8 mouse cellular contexts compared by ENCODE assay signal in genomic region chr8:111745591-111746418, GRCm38 (mm10). TPM values are rescaled to one million over a fixed set of nuclear protein-coding genes. Genes with fewer than 3 reads are reported as not detected.
A peak's percentile ranks its signal among the peaks of the same experiment; 100 is the strongest.
DNase-seq lines count a peak whose midpoint lies in the region; ATAC-seq and TF ChIP-seq lines count a peak whose summit lies in the region.

No protein-coding gene starts in this region.

- no peak overlapping the region for H3K9ac ChIP-seq in hindbrain, postnatal 0 days (replicated peaks; ENCODE audit: low read length)

- H3K27me3 ChIP-seq in hindbrain, postnatal 0 days (ENCODE audit: insufficient read depth, low read length): no peaks in the 10 kb centered on the region

- WGBS in hindbrain, postnatal 0 days: 4% methylated on average over 23 of the region's 23 CpGs

- TF ChIP-seq CTCF in gastrocnemius, adult 2 months (IDR thresholded peaks at IDR 0.05): no peak
- no peak for TF ChIP-seq CTCF in hindbrain, postnatal 0 days (IDR thresholded peaks at IDR 0.05; ENCODE audit: low read depth)

- no peaks in the 10 kb centered on the region for H3K36me3 ChIP-seq in hindbrain, postnatal 0 days (ENCODE audit: insufficient read depth, low read length)

- intact Hi-C loops in gastrocnemius, adult 2 months (cut with DNase I): loop anchor here (5.0 kb wide), 1 partner anchor 41 kb away; no protein-coding TSS in a partner anchor
- intact Hi-C loops in left cerebral cortex, postnatal 4 days (cut with DNase I): no loop called here

- peaks cover 39% of the 10 kb centered on the region for H3K4me1 ChIP-seq in hindbrain, postnatal 0 days (ENCODE audit: insufficient read depth, low read length)

- no peaks in the 10 kb centered on the region for H3K9me3 ChIP-seq in hindbrain, postnatal 0 days (ENCODE audit: low read length)

- peak; percentile 79 for ATAC-seq in hindbrain, postnatal 0 days
- peak; percentile 48; the same call in 1 of the 2 replicates for ATAC-seq in megakaryocyte-erythroid progenitor cell, adult 5-6 weeks (replicated peaks; ENCODE audit: low FRiP score, low TSS enrichment, poor library complexity, severe bottlenecking)

- peak overlapping the region; percentile 85 for H3K27ac ChIP-seq in gastrocnemius, adult 2 months
- peak overlapping the region; percentile 57 for H3K27ac ChIP-seq in hindbrain, postnatal 0 days

- peak overlapping the region; percentile 40 for H3K4me2 ChIP-seq in hindbrain, postnatal 0 days (ENCODE audit: low read depth, low read length)

- peak overlapping the region; percentile 65 for H3K4me3 ChIP-seq in gastrocnemius, adult 2 months
- H3K4me3 ChIP-seq in hindbrain, postnatal 0 days (ENCODE audit: low read length): peak overlapping the region; percentile 8; the same call in 1 of the 2 replicates

- DNase-seq in right cerebral cortex, adult 18-20 months: peak; percentile 63
- DNase-seq in right cerebral cortex, postnatal 25 days: no peak
- peak; percentile 95 to 97 for DNase-seq in cerebellum, postnatal 10 days
- DNase-seq in gastrocnemius, adult 2 months: peak; percentile 84
- DNase-seq in hindbrain, postnatal 0 days (ENCODE audit: low spot score): peak; percentile 89
- peak; percentile 98 for DNase-seq in left cerebral cortex, postnatal 4 days
- peak; percentile 71 for DNase-seq in testis, postnatal 14 days (ENCODE audit: low spot score)

RNA-seq across cellular contexts. Expression of gene Bcar1, which starts 2.2 kb away (rescaled TPM):
- total RNA-seq in gastrocnemius, adult 2 months (2021): 10 to 100 TPM; 10.8 to 12.6 TPM
- total RNA-seq in hindbrain, postnatal 0 days (2014; rRNA removed): 93.6 and 100 TPM in 2 replicates
- polyA plus RNA-seq in hindbrain, postnatal 0 days (2015; fragmentation: Nextera tagmentation; extraction: Ambion mirVana): 42.6 and 48.8 TPM in 2 replicates
- total RNA-seq in left cerebral cortex, postnatal 4 days (2021): 10 to 100 TPM; 58.2 to 59.7 TPM
- 0.17 TPM in 1 of 2 replicates, not detected in the other for total RNA-seq in megakaryocyte-erythroid progenitor cell, adult 5-6 weeks (2014; fragmentation: Nextera tagmentation)
- total RNA-seq in megakaryocyte-erythroid progenitor cell, adult 5-6 weeks (2017): not detected in 2 replicates

RNA-seq across cellular contexts. Expression of gene Ctrb1, which starts 55.0 kb away (rescaled TPM):
- not detected for total RNA-seq in gastrocnemius, adult 2 months (2021)
- total RNA-seq in hindbrain, postnatal 0 days (2014; rRNA removed): not detected in 2 replicates
- polyA plus RNA-seq in hindbrain, postnatal 0 days (2015; fragmentation: Nextera tagmentation; extraction: Ambion mirVana): not detected in 2 replicates
- not detected for total RNA-seq in left cerebral cortex, postnatal 4 days (2021)
- not detected in 2 replicates for total RNA-seq in megakaryocyte-erythroid progenitor cell, adult 5-6 weeks (2014; fragmentation: Nextera tagmentation)
- not detected in 2 replicates for total RNA-seq in megakaryocyte-erythroid progenitor cell, adult 5-6 weeks (2017)

Comparison
In these comparisons a context has a peak if more than half of its experiments do, and no peak if none do; other contexts are left out.
1. RNA of gene Bcar1, which starts 2.2 kb away (total RNA-seq): 93.6 to 100 TPM in hindbrain, postnatal 0 days, 58.2 to 59.7 TPM in left cerebral cortex, postnatal 4 days and 10.8 to 12.6 TPM in gastrocnemius, adult 2 months; 0.17 TPM in megakaryocyte-erythroid progenitor cell, adult 5-6 weeks; every median in the first group is over 10 times any median in the second.